In the genomic region with DNA sequence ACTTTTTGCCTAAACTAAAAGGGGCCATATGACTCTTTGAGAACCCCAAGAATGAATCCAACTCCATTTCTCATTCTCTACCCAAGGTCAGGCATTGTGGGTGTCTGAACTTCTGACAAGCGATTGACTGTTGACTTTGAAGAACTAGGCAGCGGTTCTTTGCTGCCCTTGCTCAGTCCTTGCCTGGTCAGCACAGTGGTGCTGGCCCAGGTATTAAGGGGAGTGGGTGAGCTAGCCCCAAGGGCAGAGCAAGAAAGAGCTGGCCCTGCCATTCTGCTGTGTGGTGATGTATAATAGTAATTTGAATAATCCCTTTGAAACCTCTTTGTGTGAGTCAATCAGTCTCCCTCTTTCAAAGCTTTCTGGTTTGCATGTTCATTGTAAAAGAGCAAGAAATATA, we compare ENCODE assay signal across 25 mouse cellular contexts. TPM values are rescaled to one million over a fixed set of nuclear protein-coding genes. Genes with fewer than 3 reads are reported as not detected.
DNase-seq lines count a peak whose midpoint lies in the region; ATAC-seq lines count a peak whose summit lies in the region.
"Had no signal": no experiment of that assay in that cellular context is flagged by ENCODE, and none has a peak within 500 bp of the region (broad histone marks: within the 10 kb centered on the region; RNA-seq: fewer than 3 reads in every experiment).

No protein-coding gene starts in this region.

- H3K27ac ChIP-seq in forebrain, embryonic 12.5 days: peak overlapping the region; percentile 46; the same call in 1 of the 2 replicates
- no peak overlapping the region for H3K27ac ChIP-seq in forebrain, embryonic 13.5 days
- H3K27ac ChIP-seq in midbrain, embryonic 12.5 days (replicated peaks): no peak overlapping the region
- H3K27ac ChIP-seq in midbrain, embryonic 14.5 days (replicated peaks; ENCODE audit: low read depth, low read length): no peak overlapping the region
- H3K27ac ChIP-seq: embryonic facial prominence, embryonic 10.5 days; embryonic facial prominence, embryonic 13.5 days; gastrocnemius, adult 2 months; heart, embryonic 13.5 days; hindbrain, embryonic 14.5 days; hindbrain, postnatal 0 days had no signal

- H3K27me3 ChIP-seq in forebrain, embryonic 12.5 days: no peaks in the 10 kb centered on the region
- H3K27me3 ChIP-seq in forebrain, embryonic 13.5 days: no peaks in the 10 kb centered on the region
- H3K27me3 ChIP-seq in midbrain, embryonic 12.5 days: no peaks in the 10 kb centered on the region
- H3K27me3 ChIP-seq in midbrain, embryonic 14.5 days (ENCODE audit: control insufficient read depth, insufficient read depth, low read length): no peaks in the 10 kb centered on the region
- H3K27me3 ChIP-seq: embryonic facial prominence, embryonic 13.5 days; heart, embryonic 13.5 days had no signal

- H3K36me3 ChIP-seq in forebrain, embryonic 12.5 days (replicated peaks): no peaks in the 10 kb centered on the region
- H3K36me3 ChIP-seq in forebrain, embryonic 13.5 days (ENCODE audit: poor library complexity, severe bottlenecking): no peaks in the 10 kb centered on the region
- no peaks in the 10 kb centered on the region for H3K36me3 ChIP-seq in midbrain, embryonic 12.5 days
- H3K36me3 ChIP-seq in midbrain, embryonic 14.5 days (ENCODE audit: control insufficient read depth, insufficient read depth, low read length): no peaks in the 10 kb centered on the region
- H3K36me3 ChIP-seq: embryonic facial prominence, embryonic 10.5 days; embryonic facial prominence, embryonic 13.5 days had no signal

- no peak overlapping the region for H3K9ac ChIP-seq in forebrain, embryonic 12.5 days
- H3K9ac ChIP-seq in forebrain, embryonic 13.5 days: no peak overlapping the region
- no peak overlapping the region for H3K9ac ChIP-seq in midbrain, embryonic 12.5 days (replicated peaks)
- H3K9ac ChIP-seq in midbrain, embryonic 14.5 days (replicated peaks; ENCODE audit: low read length): no peak overlapping the region
- H3K9ac ChIP-seq: embryonic facial prominence, embryonic 13.5 days; heart, embryonic 13.5 days; hindbrain, embryonic 14.5 days had no signal

- peaks cover 17% of the 10 kb centered on the region for H3K4me1 ChIP-seq in forebrain, embryonic 12.5 days
- peaks cover 28% of the 10 kb centered on the region for H3K4me1 ChIP-seq in forebrain, embryonic 13.5 days
- peaks cover 18% of the 10 kb centered on the region for H3K4me1 ChIP-seq in midbrain, embryonic 12.5 days
- peaks cover 19% of the 10 kb centered on the region for H3K4me1 ChIP-seq in midbrain, embryonic 14.5 days (ENCODE audit: control insufficient read depth, insufficient read depth, low read length)

- no peak for ATAC-seq in forebrain, embryonic 12.5 days (ENCODE audit: low FRiP score)
- ATAC-seq in forebrain, embryonic 13.5 days: no peak; the same call in 1 of the 2 replicates
- ATAC-seq in midbrain, embryonic 12.5 days (ENCODE audit: low FRiP score, low read depth): peak; percentile 67; the same call in 1 of the 2 replicates
- ATAC-seq in midbrain, embryonic 14.5 days (ENCODE audit: low FRiP score, low TSS enrichment): no peak
- ATAC-seq: hindbrain, postnatal 0 days; intestine, embryonic 16.5 days had no signal

- no peaks in the 10 kb centered on the region for H3K9me3 ChIP-seq in forebrain, embryonic 12.5 days
- H3K9me3 ChIP-seq in forebrain, embryonic 13.5 days (replicated peaks): no peaks in the 10 kb centered on the region
- no peaks in the 10 kb centered on the region for H3K9me3 ChIP-seq in midbrain, embryonic 12.5 days
- no peaks in the 10 kb centered on the region for H3K9me3 ChIP-seq in midbrain, embryonic 14.5 days (ENCODE audit: control insufficient read depth, low read length)
- H3K9me3 ChIP-seq: embryonic facial prominence, embryonic 10.5 days; embryonic facial prominence, embryonic 13.5 days; heart, embryonic 13.5 days had no signal

- peak; percentile 9 for DNase-seq in cerebellum, adult 9-11 months
- DNase-seq in cerebellum, adult 11 months: no peak
- DNase-seq in midbrain, embryonic 14.5 days: no peak
- DNase-seq in thymus, postnatal 10 days (ENCODE audit: low spot score in 2 of 2): no peak
- DNase-seq: adrenal gland, adult 8-10 months; adrenal gland, postnatal 25 days; cerebellum, adult 2 months; cerebellum, postnatal 10 days; cerebellum, postnatal 36 days; embryo, embryonic 11 days; gastrocnemius, adult 2 months; gastrocnemius, postnatal 14 days; heart, adult 18-20 months; heart, postnatal 14 days; heart, postnatal 4 days had no signal

- H3K4me3 ChIP-seq in forebrain, embryonic 12.5 days (replicated peaks): no peak overlapping the region
- no peak overlapping the region for H3K4me3 ChIP-seq in forebrain, embryonic 13.5 days
- no peak overlapping the region for H3K4me3 ChIP-seq in midbrain, embryonic 12.5 days
- no peak overlapping the region for H3K4me3 ChIP-seq in midbrain, embryonic 14.5 days (replicated peaks; ENCODE audit: low read depth, low read length)
- H3K4me3 ChIP-seq: embryonic facial prominence, embryonic 10.5 days; embryonic facial prominence, embryonic 13.5 days; erythroblast, embryonic 14.5 days; gastrocnemius, adult 2 months; heart, embryonic 13.5 days had no signal

- H3K4me2 ChIP-seq in forebrain, embryonic 12.5 days: no peak overlapping the region
- no peak overlapping the region for H3K4me2 ChIP-seq in forebrain, embryonic 13.5 days
- no peak overlapping the region for H3K4me2 ChIP-seq in midbrain, embryonic 12.5 days (replicated peaks)
- H3K4me2 ChIP-seq in midbrain, embryonic 14.5 days (ENCODE audit: low read length): no peak overlapping the region
- H3K4me2 ChIP-seq: embryonic facial prominence, embryonic 13.5 days; heart, embryonic 13.5 days; hindbrain, embryonic 14.5 days had no signal

- 55% methylated on average over 2 of the region's 2 CpGs for WGBS in forebrain, embryonic 12.5 days
- 66% methylated on average over 2 of the region's 2 CpGs for WGBS in forebrain, embryonic 13.5 days
- WGBS in midbrain, embryonic 12.5 days: 50% methylated on average over 2 of the region's 2 CpGs
- 60% methylated on average over 2 of the region's 2 CpGs for WGBS in midbrain, embryonic 14.5 days

RNA-seq across cellular contexts. Expression of gene Shld1, which starts 39.4 kb away (rescaled TPM):
- 17.3 and 19.7 TPM in 2 replicates for polyA plus RNA-seq in forebrain, embryonic 12.5 days (2016; fragmentation: Nextera tagmentation; extraction: Ambion mirVana)
- polyA plus RNA-seq in forebrain, embryonic 13.5 days (2015; fragmentation: Nextera tagmentation; extraction: Ambion mirVana): 21.7 and 23.6 TPM in 2 replicates
- polyA plus RNA-seq in midbrain, embryonic 12.5 days (2016; fragmentation: Nextera tagmentation; extraction: Ambion mirVana): 19.2 and 20.6 TPM in 2 replicates
- 23.3 and 26.2 TPM in 2 replicates for polyA plus RNA-seq in midbrain, embryonic 14.5 days (2014; fragmentation: Nextera tagmentation; extraction: Ambion mirVana)

RNA-seq across cellular contexts. Expression of gene Chgb, which starts 54.9 kb away (rescaled TPM):
- 18.5 and 19.4 TPM in 2 replicates for polyA plus RNA-seq in forebrain, embryonic 12.5 days (2016; fragmentation: Nextera tagmentation; extraction: Ambion mirVana)
- 23.5 and 27.1 TPM in 2 replicates for polyA plus RNA-seq in forebrain, embryonic 13.5 days (2015; fragmentation: Nextera tagmentation; extraction: Ambion mirVana)
- polyA plus RNA-seq in midbrain, embryonic 12.5 days (2016; fragmentation: Nextera tagmentation; extraction: Ambion mirVana): 42.9 and 50.2 TPM in 2 replicates
- 62.0 and 62.4 TPM in 2 replicates for polyA plus RNA-seq in midbrain, embryonic 14.5 days (2014; fragmentation: Nextera tagmentation; extraction: Ambion mirVana)
- polyA plus RNA-seq: erythroblast, embryonic 14.5 days had no signal
